Mouse (Mus musculus) retina, postnatal 7 days (tissue): ENCODE data around the gene Cysltr2.
A peak's percentile ranks its signal among the peaks of the same experiment; 100 is the strongest.

ENCODE experiments used
- DNase-seq: peaks from one replicate; pipeline ENCODE4 v3.0.0-alpha.2; 2012; ENCODE audit warnings: low read depth, low spot score

The Cysltr2 gene

GRCm38 (mm10) chr14:73048937-73049336, at the start of gene Cysltr2:
TSS of gene Cysltr2 (minus strand) at chr14:73049114.
- DNase-seq, result no peak

GRCm38 (mm10) chr14:73094802-73095550, 46.1 kb upstream of the Cysltr2 start:
- DNase-seq, result no peak

- DNase-seq, result no peak
These were observed 44.0 kb upstream of the Cysltr2 start for GRCm38 (mm10) chr14:73092871-73093270.

GRCm38 (mm10) chr14:73088224-73088623, 39.3 kb upstream of the Cysltr2 start:
- no peak for DNase-seq

- no peak for DNase-seq
These were observed 38.8 kb upstream of the Cysltr2 start for GRCm38 (mm10) chr14:73087746-73088145.

GRCm38 (mm10) chr14:73087247-73087646, 38.3 kb upstream of the Cysltr2 start:
- DNase-seq, result no peak

GRCm38 (mm10) chr14:73086425-73086824, 37.5 kb upstream of the Cysltr2 start:
- no peak for DNase-seq

GRCm38 (mm10) chr14:73083563-73083962, 34.6 kb upstream of the Cysltr2 start:
- DNase-seq, result no peak

- DNase-seq, result no peak
These were observed 15.5 kb upstream of the Cysltr2 start for GRCm38 (mm10) chr14:73064460-73064859.

GRCm38 (mm10) chr14:73058755-73059154, 9.8 kb upstream of the Cysltr2 start:
- no peak for DNase-seq

GRCm38 (mm10) chr14:73057764-73058163, 8.8 kb upstream of the Cysltr2 start:
- DNase-seq, result no peak

GRCm38 (mm10) chr14:73056813-73057212, 7.9 kb upstream of the Cysltr2 start:
- DNase-seq, result no peak

GRCm38 (mm10) chr14:73045199-73045928, 3.5 kb downstream of the Cysltr2 start:
- no peak for DNase-seq

- no peak for DNase-seq
These were observed 7.2 kb downstream of the Cysltr2 start for GRCm38 (mm10) chr14:73041689-73042088.

- DNase-seq, result no peak
These were observed 15.6 kb downstream of the Cysltr2 start for GRCm38 (mm10) chr14:73033290-73033689.

- no peak for DNase-seq
These were observed 17.7 kb downstream of the Cysltr2 start for GRCm38 (mm10) chr14:73031218-73031617.

GRCm38 (mm10) chr14:73017272-73017671, 31.6 kb downstream of the Cysltr2 start:
- no peak for DNase-seq

- DNase-seq, result no peak
These were observed 33.5 kb downstream of the Cysltr2 start for GRCm38 (mm10) chr14:73015386-73015785.

- DNase-seq, result no peak
These were observed 35.0 kb downstream of the Cysltr2 start for GRCm38 (mm10) chr14:73013723-73014544.

- no peak for DNase-seq
These were observed 47.1 kb downstream of the Cysltr2 start for GRCm38 (mm10) chr14:73001814-73002213.

- DNase-seq, result peak; percentile 29
These were observed 48.6 kb downstream of the Cysltr2 start for GRCm38 (mm10) chr14:73000325-73000724.

- no peak for DNase-seq
These were observed 50.8 kb downstream of the Cysltr2 start for GRCm38 (mm10) chr14:72998111-72998510.
